Mouse (Mus musculus): ENCODE measurements at regions not wholly inside any gene's neighbourhood (a gene's known extent, or its start where the extent isn't known, plus 50 kb on each side); places are given as distances from the start of the nearest gene placed in this dataset.

- Histone ChIP-seq H3K4me1 (ENCODE audit: control insufficient read depth, insufficient read depth, low read length) (no peaks in the 10 kb centered on the region), H3K4me3 (replicated peaks; ENCODE audit: insufficient read depth, low read depth, low read length) (no peak overlapping the region), H3K27me3 (ENCODE audit: control insufficient read depth, insufficient read depth, low read length) (no peaks in the 10 kb centered on the region), H3K27ac (ENCODE audit: insufficient read depth, low read length) (no peak overlapping the region)
- TF ChIP-seq POLR2A (IDR thresholded peaks at IDR 0.05; ENCODE audit: borderline replicate concordance, insufficient read depth, low read length) (no peak), CTCF (IDR thresholded peaks at IDR 0.05; ENCODE audit: borderline replicate concordance, insufficient read depth, low read depth, low read length) (no peak)
- 33% methylated on average over 7 of the region's 7 CpGs for WGBS
- DNase-seq = no peak
These were observed 155.0 kb upstream of the Slc24a2 start for GRCm38 (mm10) chr4:87385221-87385739.

GRCm38 (mm10) chr4:87384469-87385044, 154.3 kb upstream of the Slc24a2 start:
- WGBS = 78% methylated on average over 6 of the region's 6 CpGs
- DNase-seq = no peak
- Histone ChIP-seq H3K27ac (ENCODE audit: insufficient read depth, low read length) (no peak overlapping the region), H3K4me1 (ENCODE audit: control insufficient read depth, insufficient read depth, low read length) (no peaks in the 10 kb centered on the region), H3K27me3 (ENCODE audit: control insufficient read depth, insufficient read depth, low read length) (no peaks in the 10 kb centered on the region), H3K4me3 (replicated peaks; ENCODE audit: insufficient read depth, low read depth, low read length) (no peak overlapping the region)
- TF ChIP-seq CTCF (IDR thresholded peaks at IDR 0.05; ENCODE audit: borderline replicate concordance, insufficient read depth, low read depth, low read length) (no peak), POLR2A (IDR thresholded peaks at IDR 0.05; ENCODE audit: borderline replicate concordance, insufficient read depth, low read length) (no peak)

- no peak for DNase-seq
- no peak for TF ChIP-seq POLR2A (IDR thresholded peaks at IDR 0.05; ENCODE audit: borderline replicate concordance, insufficient read depth, low read length)
- TF ChIP-seq CTCF (IDR thresholded peaks at IDR 0.05; ENCODE audit: borderline replicate concordance, insufficient read depth, low read depth, low read length) = no peak
- Histone ChIP-seq H3K4me3 (replicated peaks; ENCODE audit: insufficient read depth, low read depth, low read length) (no peak overlapping the region), H3K27ac (ENCODE audit: insufficient read depth, low read length) (no peak overlapping the region), H3K27me3 (ENCODE audit: control insufficient read depth, insufficient read depth, low read length) (no peaks in the 10 kb centered on the region), H3K4me1 (ENCODE audit: control insufficient read depth, insufficient read depth, low read length) (no peaks in the 10 kb centered on the region)
- WGBS = 91% methylated on average over 5 of the region's 5 CpGs
These were observed 150.4 kb upstream of the Slc24a2 start for GRCm38 (mm10) chr4:87380716-87381115.

- Histone ChIP-seq H3K27ac (ENCODE audit: insufficient read depth, low read length) (no peak overlapping the region), H3K27me3 (ENCODE audit: control insufficient read depth, insufficient read depth, low read length) (no peaks in the 10 kb centered on the region), H3K4me1 (ENCODE audit: control insufficient read depth, insufficient read depth, low read length) (no peaks in the 10 kb centered on the region), H3K4me3 (replicated peaks; ENCODE audit: insufficient read depth, low read depth, low read length) (no peak overlapping the region)
- WGBS = 49% methylated on average over 4 of the region's 4 CpGs
- TF ChIP-seq POLR2A (IDR thresholded peaks at IDR 0.05; ENCODE audit: borderline replicate concordance, insufficient read depth, low read length) (no peak), CTCF (IDR thresholded peaks at IDR 0.05; ENCODE audit: borderline replicate concordance, insufficient read depth, low read depth, low read length) (no peak)
- DNase-seq = no peak
These were observed 149.4 kb upstream of the Slc24a2 start for GRCm38 (mm10) chr4:87379516-87380173.

GRCm38 (mm10) chr4:87371960-87372359, 141.7 kb upstream of the Slc24a2 start:
- WGBS = 23% methylated on average over 7 of the region's 7 CpGs
- no peak overlapping the region for H3K4me3 ChIP-seq (replicated peaks; ENCODE audit: insufficient read depth, low read depth, low read length)
- H3K27ac ChIP-seq (ENCODE audit: insufficient read depth, low read length) = no peak overlapping the region
- DNase-seq = peak; percentile 53 to 74
- no peak for TF ChIP-seq POLR2A (IDR thresholded peaks at IDR 0.05; ENCODE audit: borderline replicate concordance, insufficient read depth, low read length)
- no peak for TF ChIP-seq CTCF (IDR thresholded peaks at IDR 0.05; ENCODE audit: borderline replicate concordance, insufficient read depth, low read depth, low read length)
- H3K27me3 ChIP-seq (ENCODE audit: control insufficient read depth, insufficient read depth, low read length) = no peaks in the 10 kb centered on the region
- no peaks in the 10 kb centered on the region; the same call in 1 of the 2 replicates for H3K4me1 ChIP-seq (ENCODE audit: control insufficient read depth, insufficient read depth, low read length)

GRCm38 (mm10) chr4:87369626-87370234, 139.5 kb upstream of the Slc24a2 start:
- H3K4me1 ChIP-seq (ENCODE audit: control insufficient read depth, insufficient read depth, low read length) = no peaks in the 10 kb centered on the region; the same call in 1 of the 2 replicates
- DNase-seq = peak; percentile 21
- no peak overlapping the region for H3K27ac ChIP-seq (ENCODE audit: insufficient read depth, low read length)
- no peak overlapping the region for H3K4me3 ChIP-seq (replicated peaks; ENCODE audit: insufficient read depth, low read depth, low read length)
- no peak for TF ChIP-seq POLR2A (IDR thresholded peaks at IDR 0.05; ENCODE audit: borderline replicate concordance, insufficient read depth, low read length)
- TF ChIP-seq CTCF (IDR thresholded peaks at IDR 0.05; ENCODE audit: borderline replicate concordance, insufficient read depth, low read depth, low read length) = no peak
- WGBS = 56% methylated on average over 14 of the region's 14 CpGs
- H3K27me3 ChIP-seq (ENCODE audit: control insufficient read depth, insufficient read depth, low read length) = no peaks in the 10 kb centered on the region

DNA sequence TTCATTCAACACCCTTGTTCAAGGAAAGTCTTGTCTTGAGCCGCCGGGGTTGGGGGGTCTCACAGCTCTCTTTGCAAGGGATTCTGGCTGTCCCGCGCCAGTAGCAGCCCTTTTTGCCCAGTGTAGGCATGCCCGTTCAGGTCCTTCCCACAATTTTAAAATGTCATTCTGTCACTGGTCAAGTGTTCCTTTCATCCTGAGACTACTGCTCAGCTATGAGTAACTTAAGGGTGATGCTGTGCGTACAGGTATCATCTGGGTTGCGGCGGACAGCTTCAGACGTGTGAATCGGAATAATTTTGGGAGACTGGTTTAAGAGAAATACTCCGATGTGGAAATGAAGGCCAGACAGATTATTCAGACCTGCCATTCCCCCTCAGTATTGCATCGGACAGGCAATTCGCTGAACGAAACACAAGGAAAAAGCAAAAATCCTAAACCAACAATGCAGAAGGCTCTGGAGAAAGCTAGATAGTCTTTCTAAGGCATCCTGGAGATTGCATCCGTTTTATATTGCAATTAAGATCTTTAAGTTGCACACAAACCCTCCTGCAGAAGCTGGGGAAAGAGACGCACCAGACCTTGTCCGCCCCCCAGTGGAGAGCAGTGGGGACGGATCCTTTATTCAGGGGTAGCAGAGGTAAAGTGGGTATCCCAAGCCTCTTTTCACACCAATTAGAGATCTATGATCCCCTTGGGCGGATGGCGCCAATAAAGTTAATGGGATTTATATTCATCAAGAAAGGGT, 138.3 kb upstream of the Slc24a2 start:
- DNase-seq = peak; percentile 67 to 68
- Histone ChIP-seq H3K4me1 (ENCODE audit: control insufficient read depth, insufficient read depth, low read length) (no peaks in the 10 kb centered on the region; the same call in 1 of the 2 replicates), H3K27me3 (ENCODE audit: control insufficient read depth, insufficient read depth, low read length) (no peaks in the 10 kb centered on the region), H3K4me3 (replicated peaks; ENCODE audit: insufficient read depth, low read depth, low read length) (peak overlapping the region; percentile 64), H3K27ac (ENCODE audit: insufficient read depth, low read length) (no peak overlapping the region)
- WGBS = 4% methylated on average over 20 of the region's 20 CpGs
- TF ChIP-seq CTCF (IDR thresholded peaks at IDR 0.05; ENCODE audit: borderline replicate concordance, insufficient read depth, low read depth, low read length) = peak; percentile 64; the same call in 1 of the 2 replicates
- TF ChIP-seq POLR2A (IDR thresholded peaks at IDR 0.05; ENCODE audit: borderline replicate concordance, insufficient read depth, low read length) = no peak

Measured in cerebellum, adult 2 months (tissue).